Mouse (Mus musculus) v-Abl transformed pro-B cells (cell line): ENCODE results near the gene Ube2j1.

ENCODE experiments used
- in situ Hi-C, 2 experiments: fragments of 400-800 bp; cut with MboI; formaldehyde crosslinking; loops; one replicate each; pipeline ENCODE4 v1.15.1; 2025; ENCODE audit not compliant: unreplicated experiment in 2 of 2

Ube2j1 gene

GRCm38 (mm10) chr4:33067826-33068225 lies 36.6 kb downstream of the Ube2j1 start:
- in situ Hi-C loops: no loop called here

GRCm38 (mm10) chr4:33068894-33069293 lies 37.7 kb downstream of the Ube2j1 start:
- in situ Hi-C loops: no loop called here

GRCm38 (mm10) chr4:33070326-33070725 lies 39.1 kb downstream of the Ube2j1 start:
- in situ Hi-C loops: no loop called here

- in situ Hi-C loops: no loop called here
Observed at GRCm38 (mm10) chr4:33071337-33071736, 40.1 kb downstream of the Ube2j1 start.

GRCm38 (mm10) chr4:33072526-33073161 lies 41.4 kb downstream of the Ube2j1 start:
- in situ Hi-C loops: no loop called here

- in situ Hi-C loops: no loop called here
Observed at GRCm38 (mm10) chr4:33074406-33074805, 43.2 kb downstream of the Ube2j1 start.

- in situ Hi-C loops: no loop called here
Observed at GRCm38 (mm10) chr4:33074851-33075250, 43.6 kb downstream of the Ube2j1 start.

- in situ Hi-C loops: no loop called here
Observed at GRCm38 (mm10) chr4:33075776-33076524, 44.7 kb downstream of the Ube2j1 start.

- in situ Hi-C loops: no loop called here
Observed at GRCm38 (mm10) chr4:33077161-33077560, 45.9 kb downstream of the Ube2j1 start.

- in situ Hi-C loops: no loop called here
Observed at GRCm38 (mm10) chr4:33077724-33078123, 46.5 kb downstream of the Ube2j1 start.

GRCm38 (mm10) chr4:33078492-33078891 lies 47.3 kb downstream of the Ube2j1 start:
- in situ Hi-C loops: no loop called here

- in situ Hi-C loops: no loop called here
Observed at GRCm38 (mm10) chr4:33099118-33099694, 68.0 kb downstream of the Ube2j1 start.
